Mouse (Mus musculus) macrophage (primary cell): ENCODE measurements at regions not wholly inside any gene's neighbourhood (a gene's known extent, or its start where the extent isn't known, plus 50 kb on each side); places are given as distances from the start of the nearest gene placed in this dataset.
"Not testable (repeated sequence)": the region's sequence is repeated elsewhere in the genome, so short reads cannot be mapped to it uniquely, and the experiment has no call there.

Source experiments
- H3K27ac ChIP-seq: fragments of 350-480 bp; formaldehyde crosslinking; 2 replicates; pipeline ENCODE4 v1.9.0; 2021
- H3K36me3 ChIP-seq: fragments of 350-480 bp; formaldehyde crosslinking; 2 replicates; pipeline ENCODE4 v1.9.0; 2021; ENCODE audit errors: inconsistent target
- H3K4me3 ChIP-seq: fragments of 350-480 bp; formaldehyde crosslinking; 2 replicates; pipeline ENCODE4 v1.9.0; 2021; ENCODE audit errors: inconsistent target
- H3K79me2 ChIP-seq: fragments of 350-480 bp; formaldehyde crosslinking; 2 replicates; pipeline ENCODE4 v1.9.0; 2021; ENCODE audit errors: inconsistent target
- WGBS: methylation state at CpG from one replicate; pipeline ENCODE4 v1.1.7; 2026; ENCODE audit warnings: inconsistent platforms; ENCODE audit not compliant: missing documents; 5-methylcytosine and 5-hydroxymethylcytosine counted together

DNA sequence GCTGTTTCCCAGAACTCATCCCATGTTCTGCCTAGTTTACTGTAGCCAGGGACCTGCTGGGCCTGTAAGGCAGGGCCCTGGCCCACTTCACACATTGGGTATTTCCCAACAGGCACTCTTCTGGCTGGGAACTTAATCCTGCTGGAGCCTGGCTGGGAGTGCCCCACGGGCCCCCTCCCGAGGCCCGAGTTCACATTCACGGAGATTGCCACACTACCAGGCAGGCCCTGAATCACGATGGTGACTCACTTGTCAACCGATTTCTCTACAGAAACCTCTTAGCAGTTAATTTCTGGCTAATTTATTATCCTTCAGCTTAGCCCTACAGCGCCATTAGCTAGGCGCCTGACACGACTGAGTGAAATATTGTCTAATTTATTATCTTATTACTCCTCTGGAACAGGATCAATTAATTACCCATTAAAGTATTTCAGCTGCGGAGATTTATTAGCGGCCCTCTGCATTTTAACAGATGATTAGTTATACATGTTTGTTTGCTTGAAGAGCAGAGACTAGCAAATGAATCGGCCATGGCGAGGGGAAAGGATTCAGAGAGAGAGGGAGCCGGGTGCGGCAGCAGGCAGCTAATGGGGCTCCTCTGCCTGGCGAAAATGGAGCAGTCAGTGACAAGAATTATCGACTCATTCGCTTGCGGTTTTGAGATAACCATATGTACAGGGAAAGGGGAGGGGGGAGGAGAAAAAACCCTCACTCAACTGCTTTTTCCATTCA is 229.7 kb upstream of the Zfp703 start:
- 50% methylated on average over 19 of the region's 19 CpGs for WGBS
- peak overlapping the region; percentile 29 for H3K27ac ChIP-seq
- no peaks in the 10 kb centered on the region for H3K79me2 ChIP-seq
- no peaks in the 10 kb centered on the region for H3K36me3 ChIP-seq
- H3K4me3 ChIP-seq: no peak overlapping the region

GRCm38 (mm10) chr8:26748161-26748971 is 228.8 kb upstream of the Zfp703 start:
- WGBS: 60% methylated on average over 9 of the region's 14 CpGs
- no peak overlapping the region for H3K4me3 ChIP-seq
- no peaks in the 10 kb centered on the region for H3K36me3 ChIP-seq
- H3K27ac ChIP-seq: peak overlapping the region; percentile 24
- no peaks in the 10 kb centered on the region for H3K79me2 ChIP-seq

- Histone ChIP-seq H3K4me3 (no peak overlapping the region), H3K27ac (peak overlapping the region; percentile 24; the same call in 1 of the 2 replicates), H3K36me3 (no peaks in the 10 kb centered on the region), H3K79me2 (no peaks in the 10 kb centered on the region)
- WGBS: 100% methylated on average over 1 of the region's 1 CpGs
Observed at GRCm38 (mm10) chr8:26748972-26749291, 228.2 kb upstream of the Zfp703 start.

GRCm38 (mm10) chr8:26750120-26750519 is 227.0 kb upstream of the Zfp703 start:
- H3K27ac ChIP-seq: no peak overlapping the region
- no peak overlapping the region for H3K4me3 ChIP-seq
- H3K79me2 ChIP-seq: no peaks in the 10 kb centered on the region
- no peaks in the 10 kb centered on the region for H3K36me3 ChIP-seq
- WGBS: 86% methylated on average over 1 of the region's 1 CpGs

DNA sequence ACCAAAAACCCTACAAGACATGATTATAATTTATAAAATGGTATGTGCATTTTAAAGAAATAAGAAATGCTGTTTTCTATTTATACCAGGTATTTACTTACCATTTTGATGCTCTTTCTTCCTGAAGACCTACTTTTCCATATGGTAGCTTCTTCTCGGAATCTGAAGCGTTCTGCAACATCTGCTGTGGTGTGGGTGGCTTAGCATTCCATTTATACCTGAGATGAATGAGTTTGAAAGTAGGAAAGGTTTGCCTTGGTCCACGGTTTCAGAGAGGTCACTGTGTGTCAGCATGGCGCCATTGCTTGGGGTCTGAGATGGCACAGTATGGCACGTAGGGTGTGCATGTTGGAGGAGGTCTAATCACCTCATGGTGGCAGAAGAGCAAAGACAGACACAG is 225.5 kb upstream of the Zfp703 start:
- Histone ChIP-seq H3K27ac (no peak overlapping the region), H3K36me3 (no peaks in the 10 kb centered on the region), H3K4me3 (no peak overlapping the region), H3K79me2 (no peaks in the 10 kb centered on the region)
- 97% methylated on average over 5 of the region's 5 CpGs for WGBS

- 100% methylated on average over 2 of the region's 2 CpGs for WGBS
- H3K4me3 ChIP-seq: no peak overlapping the region
- H3K79me2 ChIP-seq: no peaks in the 10 kb centered on the region
- no peaks in the 10 kb centered on the region for H3K36me3 ChIP-seq
- H3K27ac ChIP-seq: no peak overlapping the region
Observed at GRCm38 (mm10) chr8:26756452-26756851, 220.7 kb upstream of the Zfp703 start.

- no peaks in the 10 kb centered on the region for H3K79me2 ChIP-seq
- H3K27ac ChIP-seq: no peak overlapping the region
- H3K36me3 ChIP-seq: no peaks in the 10 kb centered on the region
- 100% methylated on average over 1 of the region's 1 CpGs for WGBS
- H3K4me3 ChIP-seq: no peak overlapping the region
Observed at GRCm38 (mm10) chr8:26760726-26761125, 216.4 kb upstream of the Zfp703 start.

GRCm38 (mm10) chr8:26762942-26763778 is 214.0 kb upstream of the Zfp703 start:
- Histone ChIP-seq H3K4me3 (no peak overlapping the region), H3K79me2 (no peaks in the 10 kb centered on the region), H3K36me3 (no peaks in the 10 kb centered on the region), H3K27ac (no peak overlapping the region)
- WGBS: 89% methylated on average over 16 of the region's 16 CpGs

DNA sequence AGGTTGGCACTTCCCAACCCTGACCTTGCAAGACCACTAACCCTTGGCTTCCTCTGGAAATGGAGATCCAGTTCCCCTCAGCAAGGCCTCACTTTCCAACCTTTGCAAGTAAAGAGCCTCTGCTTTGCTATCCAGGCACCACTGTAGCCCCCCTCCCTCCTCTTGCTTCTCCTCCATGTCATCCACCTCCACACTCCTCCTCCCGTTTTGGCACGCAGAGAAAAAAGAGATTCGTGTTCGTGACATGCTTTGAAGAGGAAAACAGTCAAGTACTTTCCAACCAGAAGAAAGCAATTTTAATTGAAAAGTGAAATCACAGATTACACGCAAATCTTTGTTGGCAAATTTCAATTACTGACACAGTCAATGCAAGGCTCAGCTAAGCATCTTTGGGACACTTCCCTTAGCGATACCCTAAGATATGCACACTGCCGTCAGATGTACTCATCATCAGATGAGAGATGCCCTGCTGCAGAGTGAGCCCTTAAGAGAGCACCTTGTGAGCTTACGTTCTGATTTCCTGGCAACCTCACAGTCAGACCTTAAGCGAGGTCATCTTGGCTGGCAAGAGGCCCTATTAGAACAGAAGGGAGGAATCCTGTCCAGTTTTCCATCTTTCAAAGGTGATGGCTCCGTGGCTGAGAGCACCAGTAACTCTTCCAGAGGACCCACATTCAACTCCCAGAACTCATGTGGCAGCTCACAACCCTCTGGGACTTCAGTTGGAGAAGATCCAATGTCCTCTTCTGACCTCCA is 208.5 kb upstream of the Zfp703 start:
- Histone ChIP-seq H3K4me3 (no peak overlapping the region), H3K79me2 (no peaks in the 10 kb centered on the region), H3K27ac (no peak overlapping the region), H3K36me3 (no peaks in the 10 kb centered on the region)
- 92% methylated on average over 10 of the region's 10 CpGs for WGBS

DNA sequence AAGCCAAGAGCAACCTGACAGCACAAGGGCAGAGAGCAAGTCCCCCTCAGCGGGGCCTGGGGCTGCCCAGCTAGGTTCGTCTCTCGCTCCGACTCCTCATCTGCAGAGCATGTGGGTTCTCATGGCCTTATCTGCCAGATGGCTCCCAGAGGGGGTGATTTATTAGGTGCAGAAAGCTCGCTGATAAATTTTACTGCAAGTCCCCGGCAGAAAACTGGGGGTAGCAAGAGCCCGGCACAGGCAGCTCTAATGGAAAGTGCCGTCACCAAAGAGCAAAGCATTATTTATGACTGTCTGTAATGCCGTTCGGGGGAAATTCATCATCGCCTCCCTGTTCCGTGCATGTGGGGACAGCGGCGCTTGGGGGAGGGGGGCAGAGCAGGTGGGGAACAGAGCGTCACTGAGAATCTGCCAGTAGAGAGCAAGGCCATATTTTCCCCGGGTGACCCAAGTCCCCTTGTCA is 206.7 kb upstream of the Zfp703 start:
- no peaks in the 10 kb centered on the region for H3K79me2 ChIP-seq
- 28% methylated on average over 16 of the region's 16 CpGs for WGBS
- no peaks in the 10 kb centered on the region for H3K36me3 ChIP-seq
- H3K4me3 ChIP-seq: no peak overlapping the region
- no peak overlapping the region for H3K27ac ChIP-seq

DNA sequence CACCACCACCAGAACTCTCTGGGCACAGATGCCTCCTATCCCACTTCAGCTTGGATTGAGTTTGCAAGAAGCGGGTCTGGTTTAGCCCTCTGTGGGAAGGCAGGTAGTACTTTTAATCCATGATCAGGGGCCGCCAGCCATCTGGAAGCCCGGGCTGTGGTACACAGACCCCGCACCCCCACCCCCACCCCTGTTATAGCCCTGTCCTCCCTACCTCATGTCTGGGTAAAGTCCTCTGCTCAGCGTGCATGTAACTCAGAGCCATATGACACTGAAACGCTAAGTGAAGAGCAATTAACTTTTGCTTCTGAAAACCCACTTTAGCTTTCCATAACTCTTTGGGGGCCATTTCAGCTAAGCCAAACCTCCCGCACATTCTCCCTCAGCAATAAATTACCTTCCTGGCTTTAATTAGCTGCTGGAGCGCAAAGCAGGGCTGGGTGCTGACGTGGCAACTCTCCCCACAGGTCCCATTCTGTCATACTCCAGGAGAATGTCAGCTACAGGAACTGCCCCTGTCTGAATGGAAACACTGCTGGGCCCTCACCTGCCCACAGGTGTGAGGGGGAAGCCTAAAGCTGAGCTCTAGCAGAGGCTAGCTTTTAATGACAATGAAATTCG is 198.1 kb upstream of the Zfp703 start:
- no peak overlapping the region for H3K4me3 ChIP-seq
- WGBS: 79% methylated on average over 10 of the region's 10 CpGs
- no peaks in the 10 kb centered on the region for H3K36me3 ChIP-seq
- no peaks in the 10 kb centered on the region for H3K79me2 ChIP-seq
- H3K27ac ChIP-seq: no peak overlapping the region

DNA sequence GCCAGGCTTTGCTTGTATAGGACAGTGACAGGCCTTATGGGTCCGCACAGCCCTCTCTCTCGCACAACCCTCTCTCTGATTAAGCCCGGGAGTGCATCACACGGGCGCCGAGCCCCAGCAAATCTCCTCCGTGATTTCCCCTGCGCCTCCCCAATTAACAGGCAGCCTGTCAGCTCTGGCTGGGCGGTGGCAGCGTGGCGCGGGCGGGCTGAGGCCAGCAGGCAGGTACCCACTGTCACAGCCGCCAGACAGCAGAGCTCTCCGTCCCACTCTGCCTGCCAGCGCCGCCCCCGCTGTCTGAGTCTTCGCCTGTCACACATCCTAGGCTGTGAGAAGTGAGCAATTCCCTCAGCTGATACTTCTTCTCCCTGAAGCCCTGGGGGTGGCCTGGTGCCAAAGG is 196.6 kb upstream of the Zfp703 start:
- no peaks in the 10 kb centered on the region for H3K36me3 ChIP-seq
- 55% methylated on average over 19 of the region's 19 CpGs for WGBS
- H3K4me3 ChIP-seq: no peak overlapping the region
- H3K27ac ChIP-seq: no peak overlapping the region
- no peaks in the 10 kb centered on the region for H3K79me2 ChIP-seq

DNA sequence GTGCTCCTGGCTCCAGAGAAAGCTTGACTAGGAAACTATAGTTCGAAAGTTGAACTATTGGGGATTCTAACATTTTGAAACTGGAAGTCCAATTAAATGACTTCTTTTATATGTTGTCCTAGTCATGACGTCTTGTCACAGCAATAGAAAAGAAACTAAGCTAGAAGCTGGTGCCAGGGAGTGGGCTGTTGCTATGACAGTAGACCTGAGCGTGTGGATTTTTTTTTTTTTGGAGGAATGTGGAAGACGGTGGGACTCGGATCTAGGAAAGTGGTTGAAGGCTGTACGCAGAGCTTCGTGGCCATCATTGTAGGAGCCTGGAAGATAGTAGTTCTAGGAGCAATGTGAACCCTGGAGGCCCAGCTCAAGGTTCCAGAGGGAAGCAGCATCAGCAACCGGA is 194.2 kb upstream of the Zfp703 start:
- not testable (repeated sequence) for H3K4me3 ChIP-seq, H3K27ac ChIP-seq, H3K36me3 ChIP-seq, H3K79me2 ChIP-seq
- WGBS: 91% methylated on average over 7 of the region's 8 CpGs

DNA sequence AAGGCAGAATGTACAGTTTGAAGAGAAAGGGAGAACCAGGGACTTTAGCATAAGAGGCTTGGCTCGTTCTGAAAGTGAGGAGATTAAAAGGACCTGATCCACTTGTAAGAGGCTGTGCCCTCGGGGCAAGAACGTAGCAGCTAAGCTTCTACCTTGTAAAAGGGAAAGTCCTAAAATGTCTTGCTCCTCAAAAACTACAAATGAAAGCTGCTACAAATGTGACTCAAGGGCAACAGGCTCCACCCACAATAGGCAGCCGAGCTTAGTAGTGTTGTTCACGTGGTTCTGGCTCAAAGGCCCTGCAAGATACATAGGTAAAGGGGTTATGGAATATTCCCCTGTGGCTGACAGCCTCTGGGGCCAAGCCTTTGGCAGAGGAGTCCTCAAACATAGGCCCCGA is 192.7 kb upstream of the Zfp703 start:
- WGBS: 83% methylated on average over 6 of the region's 6 CpGs
- Histone ChIP-seq H3K36me3 (no peaks in the 10 kb centered on the region), H3K4me3 (no peak overlapping the region), H3K27ac (no peak overlapping the region), H3K79me2 (no peaks in the 10 kb centered on the region)
